ENCODE assay signal across 8 mouse cellular contexts in genomic region chr6:86524879-86525645, GRCm38 (mm10). TPM values are rescaled to one million over a fixed set of nuclear protein-coding genes. Genes with fewer than 3 reads are reported as not detected.
DNase-seq lines count a peak whose midpoint lies in the region; ATAC-seq and TF ChIP-seq lines count a peak whose summit lies in the region.

No protein-coding gene starts in this region.

- DNase-seq in MN1 (ENCODE audit: low spot score) = peak; percentile 56
- peak in 1 of 2 experiments; percentile 61 for DNase-seq in cerebellum, adult 2 months
- DNase-seq in frontal cortex, postnatal 14 days (ENCODE audit: low spot score in 2 of 2) = peak; percentile 33 to 40
- DNase-seq in hindbrain, postnatal 0 days (ENCODE audit: low spot score) = peak; percentile 63
- peak; percentile 46 for DNase-seq in left cerebral cortex, postnatal 4 days
- DNase-seq in right cerebral cortex, postnatal 4 days = peak; percentile 44
- no peak for DNase-seq in yolk sac, embryonic 10.5 days (ENCODE audit: low spot score)

- WGBS in cerebellum, adult 2 months = under 1% methylated on average over 50 of the region's 51 CpGs
- WGBS in hindbrain, postnatal 0 days = under 1% methylated on average over 51 of the region's 51 CpGs

- no peaks in the 10 kb centered on the region; the same call in 1 of the 2 replicates for H3K36me3 ChIP-seq in hindbrain, postnatal 0 days (ENCODE audit: insufficient read depth, low read length)

- H3K4me2 ChIP-seq in hindbrain, postnatal 0 days (ENCODE audit: low read depth, low read length) = peak overlapping the region; percentile 88

- no peak for TF ChIP-seq POLR2A in cerebellum, adult 2 months (IDR thresholded peaks at IDR 0.05; ENCODE audit: borderline replicate concordance, insufficient read depth, low read length)

- H3K9me3 ChIP-seq in hindbrain, postnatal 0 days (ENCODE audit: low read length) = no peaks in the 10 kb centered on the region

- H3K27ac ChIP-seq in cerebellum, adult 2 months (ENCODE audit: insufficient read depth, low read length) = peak overlapping the region; percentile 82
- H3K27ac ChIP-seq in hindbrain, postnatal 0 days = peak overlapping the region; percentile 100

- no peaks in the 10 kb centered on the region for H3K27me3 ChIP-seq in cerebellum, adult 2 months (ENCODE audit: control insufficient read depth, insufficient read depth, low read length)
- H3K27me3 ChIP-seq in hindbrain, postnatal 0 days (ENCODE audit: insufficient read depth, low read length) = no peaks in the 10 kb centered on the region

- ATAC-seq in hindbrain, postnatal 0 days = peak; percentile 11
- ATAC-seq in megakaryocyte-erythroid progenitor cell, adult 5-6 weeks (replicated peaks; ENCODE audit: low FRiP score, low TSS enrichment, poor library complexity, severe bottlenecking) = peak; percentile 43

- peak overlapping the region; percentile 96 for H3K9ac ChIP-seq in hindbrain, postnatal 0 days (replicated peaks; ENCODE audit: low read length)

- TF ChIP-seq CTCF in cerebellum, adult 2 months (IDR thresholded peaks at IDR 0.05; ENCODE audit: borderline replicate concordance, insufficient read depth, low read depth, low read length) = no peak
- TF ChIP-seq CTCF in hindbrain, postnatal 0 days (IDR thresholded peaks at IDR 0.05; ENCODE audit: low read depth) = no peak

- peak overlapping the region; percentile 98 for H3K4me3 ChIP-seq in cerebellum, adult 2 months (replicated peaks; ENCODE audit: insufficient read depth, low read depth, low read length)
- H3K4me3 ChIP-seq in hindbrain, postnatal 0 days (ENCODE audit: low read length) = peak overlapping the region; percentile 94

- H3K4me1 ChIP-seq in cerebellum, adult 2 months (ENCODE audit: control insufficient read depth, insufficient read depth, low read length) = peaks cover 10% of the 10 kb centered on the region
- H3K4me1 ChIP-seq in hindbrain, postnatal 0 days (ENCODE audit: insufficient read depth, low read length) = peaks cover 12% of the 10 kb centered on the region

- intact Hi-C loops in left cerebral cortex, postnatal 4 days (cut with DNase I) = loop anchor here (5.0 kb wide), 2 partner anchors 38 to 53 kb away; no protein-coding TSS in a partner anchor

RNA-seq across cellular contexts. Expression of gene Pcbp1, which starts 1.1 kb away (rescaled TPM):
- polyA plus RNA-seq in cerebellum, adult 2 months (2012; rRNA removed) = 179 and 186 TPM in 2 replicates
- total RNA-seq in hindbrain, postnatal 0 days (2014; rRNA removed) = 61.7 and 71.3 TPM in 2 replicates
- 300 and 303 TPM in 2 replicates for polyA plus RNA-seq in hindbrain, postnatal 0 days (2015; fragmentation: Nextera tagmentation; extraction: Ambion mirVana)
- total RNA-seq in left cerebral cortex, postnatal 4 days (2021) = 100 to 1,000 TPM; 206 to 208 TPM
- 289 and 315 TPM in 2 replicates for total RNA-seq in megakaryocyte-erythroid progenitor cell, adult 5-6 weeks (2014; fragmentation: Nextera tagmentation)
- 118 and 123 TPM in 2 replicates for total RNA-seq in megakaryocyte-erythroid progenitor cell, adult 5-6 weeks (2017)
